Mouse (Mus musculus) heart, embryonic 10.5 days (tissue): ENCODE measurements around the gene Cyp2c68. TPM values are rescaled to one million over a fixed set of nuclear protein-coding genes. Genes with fewer than 3 reads are reported as not detected.
"Not testable (repeated sequence)": the region's sequence is repeated elsewhere in the genome, so short reads cannot be mapped to it uniquely, and the experiment has no call there.

Experiments
- DNase-seq: peaks from one replicate; pipeline ENCODE4 v3.0.0-alpha.2; 2017; ENCODE audit warnings: low spot score
- H3K27ac ChIP-seq: fragments of 300-500 bp; sonication (generic); 2 replicates; pipeline ENCODE4 v1.5.1; 2016; ENCODE audit warnings: mild to moderate bottlenecking
- H3K27me3 ChIP-seq: fragments of 300-500 bp; sonication (generic); 2 replicates; pipeline ENCODE4 v1.6.1; 2016; ENCODE audit warnings: mild to moderate bottlenecking; ENCODE audit not compliant: poor library complexity, insufficient read depth, severe bottlenecking
- H3K36me3 ChIP-seq: fragments of 300-500 bp; sonication (generic); 2 replicates; pipeline ENCODE4 v1.6.1; 2016; ENCODE audit warnings: mild to moderate bottlenecking, moderate library complexity
- H3K4me1 ChIP-seq: fragments of 300-500 bp; sonication (generic); 2 replicates; pipeline ENCODE4 v1.6.1; 2016; ENCODE audit warnings: mild to moderate bottlenecking
- H3K4me3 ChIP-seq: fragments of 300-500 bp; sonication (generic); 2 replicates; pipeline ENCODE4 v1.5.1; 2016; ENCODE audit warnings: mild to moderate bottlenecking, moderate library complexity
- H3K9me3 ChIP-seq: fragments of 300-500 bp; sonication (generic); 2 replicates; pipeline ENCODE4 v1.6.1; 2016; ENCODE audit warnings: mild to moderate bottlenecking, moderate library complexity
- WGBS: fragments of 180-500 bp; shearing (Covaris S2); methylation state at CpG from one replicate; pipeline ENCODE4 v1.1.7; 2016; 5-methylcytosine and 5-hydroxymethylcytosine counted together
- polyA plus RNA-seq: library from polyadenylated mRNA; unstranded; fragments of >200 nt; fragmentation: Nextera tagmentation; extraction: Ambion mirVana; gene quantifications from 2 replicates; pipeline ENCODE4 v1.2.1, GENCODE M21; 2016

Cyp2c68 gene
- polyA plus RNA-seq: 0.14 and 5.7 TPM in 2 replicates

GRCm38 (mm10) chr19:39740920-39741319, at the start of gene Cyp2c68:
TSS of gene Cyp2c68 (minus strand) at chr19:39741054.
- WGBS: 82% methylated on average over 2 of the region's 2 CpGs
- Histone ChIP-seq H3K27me3 (no peaks in the 10 kb centered on the region), H3K4me3 (no peak within 1 kb of the TSS), H3K27ac (no peak within 1 kb of the TSS), H3K36me3 (no peaks in the 10 kb centered on the region), H3K4me1 (no peaks in the 10 kb centered on the region), H3K9me3 (no peaks in the 10 kb centered on the region)
- no peak for DNase-seq

- DNase-seq, H3K36me3 ChIP-seq, H3K4me1 ChIP-seq, H3K9me3 ChIP-seq, H3K27ac ChIP-seq, H3K4me3 ChIP-seq, H3K27me3 ChIP-seq: not testable (repeated sequence)
- WGBS: 64% methylated on average over 2 of the region's 2 CpGs
These were observed 44.6 kb upstream of the Cyp2c68 start for GRCm38 (mm10) chr19:39785458-39785857.

GRCm38 (mm10) chr19:39745357-39745756, 4.5 kb upstream of the Cyp2c68 start:
- Histone ChIP-seq H3K4me3 (no peak overlapping the region), H3K27ac (no peak overlapping the region), H3K9me3 (no peaks in the 10 kb centered on the region), H3K27me3 (no peaks in the 10 kb centered on the region), H3K4me1 (no peaks in the 10 kb centered on the region), H3K36me3 (no peaks in the 10 kb centered on the region)
- no peak for DNase-seq
- 66% methylated on average over 1 of the region's 1 CpGs for WGBS

DNA sequence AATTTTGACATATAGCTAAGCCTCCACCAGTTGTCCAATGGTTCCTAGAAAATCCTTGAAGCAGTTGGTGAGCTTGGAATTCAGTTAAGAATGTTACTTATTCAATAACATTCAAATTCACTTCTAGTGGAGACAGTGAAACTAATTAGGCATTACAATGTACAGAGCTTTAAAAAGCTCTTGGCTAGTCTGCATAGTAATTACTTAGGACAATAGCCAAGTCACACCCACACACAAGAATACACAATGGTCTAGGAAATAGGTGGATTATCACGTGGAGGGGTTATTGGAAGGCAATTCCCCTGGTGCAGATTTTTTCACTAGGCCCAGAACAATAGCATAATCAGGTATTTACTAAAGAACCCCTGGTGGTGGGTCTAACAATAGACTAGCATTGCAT, 3.5 kb upstream of the Cyp2c68 start:
- H3K27ac ChIP-seq, H3K36me3 ChIP-seq, H3K4me3 ChIP-seq, H3K4me1 ChIP-seq, H3K27me3 ChIP-seq, DNase-seq, H3K9me3 ChIP-seq: not testable (repeated sequence)
- 53% methylated on average over 1 of the region's 1 CpGs for WGBS

DNA sequence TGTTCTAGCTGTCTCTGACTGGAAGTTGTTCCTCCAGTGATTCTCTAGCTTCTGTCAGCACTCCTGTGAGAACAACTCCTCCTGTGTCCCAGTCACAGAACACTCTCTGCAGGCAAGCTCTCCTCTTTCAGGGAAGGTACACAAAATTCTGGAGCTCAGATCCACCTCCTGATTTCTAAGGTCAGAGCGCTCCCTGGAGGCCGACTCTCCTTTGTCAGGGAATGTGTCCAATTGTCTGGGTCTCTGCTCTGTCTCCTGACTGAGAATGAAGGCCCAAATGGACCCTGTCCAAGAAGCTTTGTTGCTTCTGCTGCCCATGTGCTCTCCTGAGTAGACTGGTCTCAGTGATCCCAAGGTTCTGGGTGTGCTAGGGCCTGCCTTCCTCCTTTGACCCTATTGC, 29.7 kb downstream of the Cyp2c68 start:
- not testable (repeated sequence) for H3K9me3 ChIP-seq, H3K27me3 ChIP-seq, H3K27ac ChIP-seq, H3K4me1 ChIP-seq, DNase-seq, H3K36me3 ChIP-seq, H3K4me3 ChIP-seq
- WGBS: 68% methylated on average over 2 of the region's 2 CpGs

GRCm38 (mm10) chr19:39665650-39666049, 75.2 kb downstream of the Cyp2c68 start:
- not testable (repeated sequence) for H3K27ac ChIP-seq, H3K27me3 ChIP-seq, H3K36me3 ChIP-seq, DNase-seq, H3K9me3 ChIP-seq, H3K4me3 ChIP-seq, H3K4me1 ChIP-seq

DNA sequence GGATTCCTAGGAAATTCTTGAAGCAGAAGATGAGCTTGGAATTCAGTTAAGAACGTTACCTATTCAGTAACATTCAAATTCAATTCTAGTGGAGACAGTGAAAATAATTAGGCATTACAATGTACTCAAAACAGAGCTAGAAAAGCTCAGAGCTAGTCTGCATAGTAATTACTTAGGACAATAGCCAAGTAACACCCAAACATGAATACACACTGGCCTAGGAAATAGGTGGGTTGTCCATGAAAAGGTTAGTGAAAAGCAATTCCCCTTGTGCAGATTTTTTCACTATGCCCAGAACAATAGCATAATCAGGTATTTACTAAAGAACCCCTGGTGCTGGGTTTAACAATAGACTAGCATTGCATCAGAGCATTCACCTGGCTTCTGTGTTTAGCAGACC, 88.5 kb downstream of the Cyp2c68 start:
- Histone ChIP-seq H3K4me3 (no peak overlapping the region), H3K27ac (no peak overlapping the region), H3K27me3 (no peaks in the 10 kb centered on the region), H3K4me1 (no peaks in the 10 kb centered on the region), H3K9me3 (peaks cover 3% of the 10 kb centered on the region; the same call in 1 of the 2 replicates), H3K36me3 (no peaks in the 10 kb centered on the region)
- no peak for DNase-seq
- WGBS: 42% methylated on average over 1 of the region's 1 CpGs

DNA sequence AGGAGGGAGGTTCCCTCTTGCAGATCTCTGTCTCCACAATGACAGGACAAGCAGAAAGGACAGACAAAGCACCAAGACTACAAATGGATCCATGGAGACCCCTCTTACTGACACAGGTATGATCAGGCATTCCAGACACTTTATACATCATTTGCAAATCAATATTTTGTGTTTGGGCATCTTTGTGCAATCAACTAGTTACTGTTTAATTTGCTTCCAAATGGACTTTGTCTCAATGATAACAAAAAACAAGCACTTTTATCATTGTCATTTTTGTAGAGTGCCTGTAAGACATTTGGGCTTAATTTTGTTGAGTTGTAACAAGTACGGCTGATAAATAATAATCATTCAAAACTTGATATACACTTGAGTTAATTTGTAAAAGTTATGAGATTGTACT, 91.9 kb downstream of the Cyp2c68 start, which contains the start of gene Cyp2c67:
TSS of gene Cyp2c67 (minus strand) at position 114 of the 400 bp plus-strand sequence.
- 83% methylated on average over 1 of the region's 1 CpGs for WGBS
- DNase-seq: no peak

DNA sequence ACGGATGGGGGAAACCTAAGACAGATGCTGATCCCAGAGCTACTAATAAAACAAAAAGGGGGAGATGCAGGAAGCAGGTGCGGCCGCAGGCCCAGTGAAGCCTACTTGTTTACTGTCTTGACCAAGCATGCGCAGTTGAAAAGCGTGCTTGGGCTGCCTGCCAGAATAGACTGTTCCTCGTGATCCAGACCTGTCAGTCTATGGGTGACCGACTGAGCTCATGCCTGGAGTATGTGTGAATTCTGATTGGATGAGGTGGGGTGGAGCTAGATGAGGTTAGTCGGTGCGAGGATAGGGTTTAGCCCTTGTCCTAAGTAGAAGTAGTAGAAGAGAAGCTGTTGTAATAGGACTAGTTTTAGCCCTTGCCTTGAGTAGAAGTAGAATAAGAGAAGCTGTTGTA, 93.3 kb downstream of the Cyp2c68 start:
- 81% methylated on average over 9 of the region's 9 CpGs for WGBS
- Histone ChIP-seq H3K27me3 (no peaks in the 10 kb centered on the region), H3K27ac (no peak overlapping the region), H3K36me3 (no peaks in the 10 kb centered on the region), H3K4me3 (no peak overlapping the region), H3K9me3 (peaks cover 8% of the 10 kb centered on the region; the same call in 1 of the 2 replicates), H3K4me1 (no peaks in the 10 kb centered on the region)
- no peak for DNase-seq

More for the DNA sequence above, 91.9 kb downstream of the Cyp2c68 start, which contains the start of gene Cyp2c67:
- Histone ChIP-seq H3K27me3 (no peaks in the 10 kb centered on the region), H3K4me1 (no peaks in the 10 kb centered on the region), H3K4me3 (no peak within 1 kb of the TSS), H3K9me3 (peaks cover 8% of the 10 kb centered on the region; the same call in 1 of the 2 replicates), H3K36me3 (no peaks in the 10 kb centered on the region), H3K27ac (no peak within 1 kb of the TSS)

DNA sequence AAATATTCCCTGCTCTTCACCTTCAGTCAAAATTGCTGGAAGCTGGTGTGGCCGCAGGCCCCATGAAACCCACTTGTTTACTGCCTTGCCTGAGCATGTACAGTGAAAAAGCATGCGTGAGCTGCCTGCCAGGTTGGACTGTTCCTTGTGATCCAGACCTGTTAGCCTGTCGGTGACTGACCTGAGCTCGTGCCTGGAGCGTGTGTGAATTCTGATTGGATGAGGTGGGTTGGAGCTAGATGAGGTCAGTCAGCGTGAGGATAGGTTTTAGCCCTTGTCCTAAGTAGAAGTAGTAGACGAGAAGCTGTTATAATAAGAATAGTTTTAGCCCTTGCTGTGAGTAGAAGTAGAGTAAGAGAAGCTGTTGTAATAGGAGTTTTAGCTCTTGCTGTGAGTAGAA, 96.3 kb downstream of the Cyp2c68 start:
- WGBS: 81% methylated on average over 7 of the region's 7 CpGs

More for the DNA sequence above, 96.3 kb downstream of the Cyp2c68 start:
- not testable (repeated sequence) for H3K36me3 ChIP-seq, H3K9me3 ChIP-seq, H3K27ac ChIP-seq, H3K4me1 ChIP-seq, H3K27me3 ChIP-seq, DNase-seq, H3K4me3 ChIP-seq

Other genes starting within 250 kb of the Cyp2c68 start
- not detected in 2 replicates for gene Cyp2c39, start 230.2 kb downstream of the Cyp2c68 start, polyA plus RNA-seq
- gene Cyp2c67, start 92.0 kb downstream of the Cyp2c68 start, polyA plus RNA-seq: 0.08 TPM in 1 of 2 replicates, not detected in the other
- gene Cyp2c40, start 71.8 kb upstream of the Cyp2c68 start, polyA plus RNA-seq: not detected in 2 replicates
- gene Cyp2c69, start 145.7 kb upstream of the Cyp2c68 start, polyA plus RNA-seq: not detected in 2 replicates